Mouse (Mus musculus) hindbrain, embryonic 13.5 days (tissue): ENCODE measurements at regions not wholly inside any gene's neighbourhood (a gene's known extent, or its start where the extent isn't known, plus 50 kb on each side); places are given as distances from the start of the nearest gene placed in this dataset.

ENCODE experiments used
- ATAC-seq: fragments of 200-750 bp; cut with Nextera tagmentation; 2 replicates; pipeline ENCODE4 v1.8.0; 2017; ENCODE audit warnings: moderate TSS enrichment; ENCODE audit not compliant: low FRiP score
- H3K27ac ChIP-seq: fragments of 300-500 bp; sonication (generic); 2 replicates; pipeline ENCODE4 v1.5.1; 2015; ENCODE audit warnings: inconsistent platforms, mild to moderate bottlenecking, moderate library complexity
- H3K27me3 ChIP-seq: fragments of 300-500 bp; sonication (generic); 2 replicates; pipeline ENCODE4 v1.6.1; 2015; ENCODE audit warnings: mild to moderate bottlenecking, inconsistent platforms
- H3K36me3 ChIP-seq: fragments of 300-500 bp; sonication (generic); 2 replicates; pipeline ENCODE4 v1.6.1; 2015; ENCODE audit warnings: mild to moderate bottlenecking, inconsistent platforms
- H3K4me1 ChIP-seq: fragments of 300-500 bp; sonication (generic); replicated peaks from 2 replicates; pipeline ENCODE4 v1.6.1; 2015; ENCODE audit warnings: inconsistent platforms
- H3K4me2 ChIP-seq: fragments of 300-500 bp; sonication (generic); 2 replicates; pipeline ENCODE4 v1.6.1; 2015; ENCODE audit warnings: inconsistent platforms, mild to moderate bottlenecking, moderate library complexity
- H3K4me3 ChIP-seq: fragments of 300-500 bp; sonication (generic); 2 replicates; pipeline ENCODE4 v1.5.1; 2015; ENCODE audit warnings: mild to moderate bottlenecking, inconsistent platforms
- H3K9ac ChIP-seq: fragments of 300-500 bp; sonication (generic); 2 replicates; pipeline ENCODE4 v1.6.1; 2015; ENCODE audit warnings: mild to moderate bottlenecking, inconsistent platforms
- H3K9me3 ChIP-seq: fragments of 300-500 bp; sonication (generic); 2 replicates; pipeline ENCODE4 v1.6.1; 2016; ENCODE audit warnings: inconsistent platforms
- WGBS: fragments of 180-500 bp; shearing (Covaris S2); methylation state at CpG from one replicate; pipeline ENCODE4 v1.1.7; 2015; 5-methylcytosine and 5-hydroxymethylcytosine counted together

DNA sequence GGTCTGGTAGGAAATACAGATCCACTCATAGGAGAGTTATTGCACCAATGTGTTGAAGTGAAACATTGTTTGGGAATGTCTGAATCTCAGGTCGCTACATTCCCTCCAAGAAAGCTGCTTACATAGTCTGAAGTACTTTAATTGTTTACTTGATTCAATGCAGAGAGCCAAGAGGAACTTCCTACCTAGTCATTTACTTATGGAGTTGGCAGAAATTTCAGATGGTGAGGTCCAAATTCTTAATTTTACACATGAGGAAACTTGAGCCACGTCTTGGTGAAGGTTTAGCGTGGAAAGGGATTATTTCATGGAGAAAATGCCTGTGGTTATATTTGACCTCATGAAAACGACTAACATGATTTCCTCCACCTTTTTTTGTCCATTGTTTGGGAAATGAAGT is 131.5 kb downstream of the Otol1 start:
- no peaks in the 10 kb centered on the region for H3K4me1 ChIP-seq
- no peaks in the 10 kb centered on the region for H3K9me3 ChIP-seq
- no peak for ATAC-seq
- no peaks in the 10 kb centered on the region for H3K36me3 ChIP-seq
- H3K9ac ChIP-seq, result no peak overlapping the region
- H3K4me2 ChIP-seq, result no peak overlapping the region
- WGBS, result 80% methylated on average over 4 of the region's 4 CpGs
- H3K27me3 ChIP-seq, result no peaks in the 10 kb centered on the region
- no peak overlapping the region for H3K27ac ChIP-seq
- H3K4me3 ChIP-seq, result no peak overlapping the region

DNA sequence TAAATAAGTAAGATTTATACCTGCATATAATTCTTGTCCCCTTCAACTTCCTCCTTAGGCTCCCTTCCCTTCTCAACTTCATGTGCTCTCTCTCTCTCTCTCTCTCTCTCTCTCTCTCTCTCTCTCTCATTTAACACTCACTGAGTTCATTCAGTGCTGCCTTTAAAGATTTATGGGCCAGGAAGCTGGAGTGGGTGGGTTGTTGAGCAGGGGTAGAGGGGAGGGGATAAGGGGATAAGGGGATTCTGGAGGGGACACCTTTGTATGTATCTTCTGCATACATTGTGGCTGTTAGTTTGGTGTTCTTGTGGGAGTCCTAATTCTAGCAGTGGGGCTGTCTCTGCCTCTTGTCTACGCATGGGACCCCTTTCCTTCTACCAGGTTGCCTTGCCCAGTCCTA is 138.3 kb downstream of the Otol1 start:
- 83% methylated on average over 1 of the region's 1 CpGs for WGBS
- Histone ChIP-seq H3K4me3 (no peak overlapping the region), H3K9ac (no peak overlapping the region), H3K4me2 (no peak overlapping the region), H3K27me3 (no peaks in the 10 kb centered on the region), H3K9me3 (no peaks in the 10 kb centered on the region), H3K27ac (no peak overlapping the region), H3K36me3 (no peaks in the 10 kb centered on the region), H3K4me1 (no peaks in the 10 kb centered on the region)
- no peak for ATAC-seq

DNA sequence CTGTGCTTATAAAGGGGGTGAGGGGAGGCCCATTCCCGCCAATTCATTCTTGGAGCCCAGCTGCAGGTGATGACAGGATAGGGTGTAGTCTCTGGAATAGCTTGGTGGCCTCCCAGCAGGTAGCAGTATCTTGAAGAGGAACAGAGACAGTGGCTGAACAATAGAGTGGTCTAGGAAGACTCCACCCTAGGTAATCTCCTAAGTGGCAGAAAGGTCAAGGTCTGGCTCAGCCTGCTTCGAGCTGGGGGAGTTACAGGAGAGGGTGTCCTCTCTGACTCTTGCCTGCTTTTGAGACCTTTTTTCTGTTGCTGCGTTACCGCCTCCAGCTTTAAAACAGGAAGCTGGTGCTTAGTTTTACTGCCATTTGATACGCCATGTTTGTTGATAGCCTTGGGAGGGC is 143.7 kb downstream of the Otol1 start:
- H3K9ac ChIP-seq, result no peak overlapping the region
- 75% methylated on average over 5 of the region's 5 CpGs for WGBS
- no peak overlapping the region for H3K4me3 ChIP-seq
- no peak overlapping the region for H3K4me2 ChIP-seq
- no peaks in the 10 kb centered on the region for H3K36me3 ChIP-seq
- ATAC-seq, result no peak
- H3K9me3 ChIP-seq, result no peaks in the 10 kb centered on the region
- no peak overlapping the region for H3K27ac ChIP-seq
- no peaks in the 10 kb centered on the region for H3K27me3 ChIP-seq
- H3K4me1 ChIP-seq, result no peaks in the 10 kb centered on the region

DNA sequence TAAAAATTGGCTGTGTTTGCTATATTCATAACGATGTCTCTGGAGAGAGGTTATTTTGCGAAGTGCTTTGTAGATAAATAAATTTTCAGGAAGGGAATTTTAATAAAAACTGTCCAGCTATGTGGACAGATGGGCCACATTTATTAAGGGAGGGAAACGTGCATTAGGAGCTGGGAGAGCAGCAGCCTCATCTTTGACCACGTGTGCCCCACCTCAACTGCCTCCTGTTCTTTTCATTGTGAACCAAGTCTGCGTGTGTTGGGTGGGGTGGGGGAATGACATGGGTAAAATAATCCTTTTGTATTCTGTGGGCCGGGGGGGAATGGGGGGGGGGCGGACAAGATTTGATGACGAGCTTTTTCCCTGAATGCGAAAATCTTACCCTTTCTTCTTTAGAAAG is 152.6 kb downstream of the Otol1 start:
- Histone ChIP-seq H3K4me1 (no peaks in the 10 kb centered on the region), H3K4me3 (no peak overlapping the region), H3K27me3 (no peaks in the 10 kb centered on the region), H3K27ac (no peak overlapping the region), H3K9me3 (no peaks in the 10 kb centered on the region), H3K4me2 (no peak overlapping the region), H3K9ac (no peak overlapping the region), H3K36me3 (no peaks in the 10 kb centered on the region)
- no peak for ATAC-seq
- WGBS, result 50% methylated on average over 9 of the region's 9 CpGs

DNA sequence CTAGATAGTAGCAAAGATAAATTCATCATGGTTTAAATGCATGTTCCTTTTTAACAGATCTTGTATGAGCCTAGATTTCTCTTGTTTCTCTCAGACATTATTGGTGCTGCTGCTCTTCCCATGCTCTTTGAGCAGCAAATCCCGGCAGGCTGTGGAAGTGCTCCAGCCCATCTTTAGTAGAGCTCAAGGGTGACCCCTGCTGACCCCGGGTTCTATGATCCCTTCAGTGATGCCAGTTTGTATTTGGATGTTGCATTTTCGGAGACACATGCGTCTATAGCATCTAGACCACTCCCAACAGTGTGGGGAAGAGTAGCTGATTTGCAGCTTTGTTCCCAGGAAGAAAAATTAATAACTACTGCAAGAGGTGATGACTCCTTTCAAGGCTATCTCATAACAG is 164.3 kb downstream of the Otol1 start:
- Histone ChIP-seq H3K36me3 (no peaks in the 10 kb centered on the region), H3K4me2 (no peak overlapping the region), H3K4me1 (no peaks in the 10 kb centered on the region), H3K9me3 (no peaks in the 10 kb centered on the region), H3K27me3 (no peaks in the 10 kb centered on the region), H3K9ac (no peak overlapping the region), H3K4me3 (no peak overlapping the region), H3K27ac (no peak overlapping the region)
- WGBS, result 58% methylated on average over 4 of the region's 4 CpGs
- no peak for ATAC-seq

DNA sequence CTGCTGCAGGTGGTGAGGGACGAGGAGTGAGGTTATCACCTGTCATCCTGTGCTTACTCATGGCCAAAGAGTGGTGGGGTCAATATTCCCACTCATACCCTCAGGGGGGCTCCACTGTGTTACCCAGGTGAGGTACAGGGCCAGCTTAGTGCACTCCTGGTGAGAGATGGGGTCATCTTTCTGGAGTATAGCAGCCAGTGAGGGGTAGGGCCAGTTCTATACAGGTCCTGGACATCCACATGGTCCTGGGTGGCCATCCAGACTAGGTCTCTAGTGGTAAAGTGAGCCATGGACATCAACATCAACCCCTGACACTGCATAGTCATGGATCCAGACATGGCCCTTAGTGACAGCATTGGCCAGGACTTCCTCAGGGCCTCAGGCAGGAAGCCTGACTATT is 169.0 kb downstream of the Otol1 start:
- Histone ChIP-seq H3K9me3 (no peaks in the 10 kb centered on the region), H3K27ac (no peak overlapping the region), H3K36me3 (no peaks in the 10 kb centered on the region), H3K4me2 (no peak overlapping the region), H3K4me3 (no peak overlapping the region), H3K9ac (no peak overlapping the region), H3K4me1 (no peaks in the 10 kb centered on the region), H3K27me3 (no peaks in the 10 kb centered on the region)
- no peak for ATAC-seq
- WGBS, result 90% methylated on average over 1 of the region's 1 CpGs

DNA sequence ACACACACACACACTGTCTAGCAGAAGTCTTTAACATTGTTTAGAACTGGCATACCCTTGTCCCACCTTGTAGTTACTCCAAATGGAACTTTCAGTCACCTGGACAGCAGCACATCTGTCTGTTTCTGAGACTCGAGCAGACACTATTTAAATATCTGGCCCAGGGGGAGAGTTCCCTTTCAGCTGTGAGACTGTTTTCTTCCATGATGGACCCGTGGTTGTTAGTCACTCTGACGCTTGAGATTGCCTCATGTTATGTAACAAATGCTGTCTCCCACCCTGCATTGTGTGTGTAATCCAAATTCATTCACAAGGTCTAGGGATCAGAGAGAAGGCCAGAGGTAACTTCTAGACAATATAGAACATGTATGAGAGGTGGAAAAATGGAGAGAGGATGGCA is 174.2 kb downstream of the Otol1 start:
- 72% methylated on average over 3 of the region's 3 CpGs for WGBS
- no peaks in the 10 kb centered on the region for H3K4me1 ChIP-seq
- ATAC-seq, result no peak
- no peak overlapping the region for H3K4me2 ChIP-seq
- no peaks in the 10 kb centered on the region for H3K27me3 ChIP-seq
- no peaks in the 10 kb centered on the region for H3K36me3 ChIP-seq
- no peaks in the 10 kb centered on the region for H3K9me3 ChIP-seq
- H3K9ac ChIP-seq, result no peak overlapping the region
- no peak overlapping the region for H3K27ac ChIP-seq
- no peak overlapping the region for H3K4me3 ChIP-seq

DNA sequence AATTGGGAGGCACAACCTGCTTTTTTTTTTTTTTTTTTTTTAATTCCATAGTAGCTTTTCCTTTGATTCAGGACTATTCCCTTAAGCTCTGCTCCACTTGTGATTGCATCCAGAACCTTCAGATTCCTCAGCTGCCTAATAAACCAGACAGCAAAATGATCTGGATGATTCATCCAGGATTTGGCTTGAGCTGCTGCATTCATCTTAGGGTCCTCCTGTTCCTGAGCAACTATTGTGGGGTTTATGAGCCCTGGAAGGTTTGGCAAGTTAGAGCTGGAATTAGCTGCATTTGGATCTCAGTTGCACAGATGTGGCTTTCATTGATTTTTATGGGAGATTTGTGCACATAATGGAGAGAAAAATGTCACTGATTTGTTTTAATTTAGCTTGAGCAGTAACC is 183.3 kb downstream of the Otol1 start:
- H3K36me3 ChIP-seq, result no peaks in the 10 kb centered on the region
- no peak overlapping the region for H3K4me3 ChIP-seq
- ATAC-seq, result no peak
- H3K9me3 ChIP-seq, result no peaks in the 10 kb centered on the region
- no peak overlapping the region for H3K9ac ChIP-seq
- H3K27ac ChIP-seq, result no peak overlapping the region
- no peak overlapping the region for H3K4me2 ChIP-seq
- H3K4me1 ChIP-seq, result no peaks in the 10 kb centered on the region
- H3K27me3 ChIP-seq, result no peaks in the 10 kb centered on the region

DNA sequence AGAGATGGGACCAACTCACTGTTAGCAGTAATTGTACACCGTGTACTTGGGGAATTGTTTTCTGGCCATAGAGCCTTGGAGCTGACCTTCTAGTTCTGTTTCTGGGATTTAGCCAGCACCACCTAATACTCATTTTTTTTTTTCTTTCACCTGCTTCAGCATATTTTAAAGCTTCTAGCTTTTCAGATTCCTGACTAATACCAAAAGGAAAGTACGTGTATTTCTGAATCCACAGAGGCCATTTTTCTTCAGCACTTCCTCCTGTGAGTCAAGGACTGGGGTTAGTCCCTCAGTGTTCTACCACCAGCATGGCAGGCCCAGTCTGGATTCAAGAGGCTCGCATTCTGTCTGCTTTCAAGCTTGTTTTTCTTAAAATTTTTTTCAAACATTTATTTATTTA is 189.3 kb downstream of the Otol1 start:
- H3K4me1 ChIP-seq, result no peaks in the 10 kb centered on the region
- ATAC-seq, result no peak
- H3K4me2 ChIP-seq, result no peak overlapping the region
- no peak overlapping the region for H3K4me3 ChIP-seq
- no peaks in the 10 kb centered on the region for H3K36me3 ChIP-seq
- no peak overlapping the region for H3K27ac ChIP-seq
- H3K9ac ChIP-seq, result no peak overlapping the region
- WGBS, result 90% methylated on average over 3 of the region's 3 CpGs
- no peaks in the 10 kb centered on the region for H3K9me3 ChIP-seq
- no peaks in the 10 kb centered on the region for H3K27me3 ChIP-seq

DNA sequence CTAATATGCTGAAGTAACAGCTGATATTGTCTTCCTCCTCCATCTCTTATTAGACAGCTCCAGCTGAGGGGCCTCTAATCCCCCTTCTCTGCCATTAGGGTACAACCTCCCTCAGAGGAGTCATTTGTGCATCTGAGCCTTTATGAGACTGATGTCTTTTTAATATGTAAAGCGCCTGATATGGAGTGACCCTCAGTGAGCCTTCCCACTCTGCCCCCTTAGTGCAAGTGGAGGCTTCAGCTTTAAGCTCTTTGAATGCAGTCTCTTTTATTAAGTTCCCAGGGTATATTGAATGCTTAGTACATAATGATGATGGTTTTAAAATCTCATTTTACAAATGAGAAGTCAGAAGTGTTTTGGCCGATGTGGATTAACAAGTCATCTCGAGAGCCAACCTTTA is 191.5 kb downstream of the Otol1 start:
- 66% methylated on average over 3 of the region's 3 CpGs for WGBS
- ATAC-seq, result no peak

DNA sequence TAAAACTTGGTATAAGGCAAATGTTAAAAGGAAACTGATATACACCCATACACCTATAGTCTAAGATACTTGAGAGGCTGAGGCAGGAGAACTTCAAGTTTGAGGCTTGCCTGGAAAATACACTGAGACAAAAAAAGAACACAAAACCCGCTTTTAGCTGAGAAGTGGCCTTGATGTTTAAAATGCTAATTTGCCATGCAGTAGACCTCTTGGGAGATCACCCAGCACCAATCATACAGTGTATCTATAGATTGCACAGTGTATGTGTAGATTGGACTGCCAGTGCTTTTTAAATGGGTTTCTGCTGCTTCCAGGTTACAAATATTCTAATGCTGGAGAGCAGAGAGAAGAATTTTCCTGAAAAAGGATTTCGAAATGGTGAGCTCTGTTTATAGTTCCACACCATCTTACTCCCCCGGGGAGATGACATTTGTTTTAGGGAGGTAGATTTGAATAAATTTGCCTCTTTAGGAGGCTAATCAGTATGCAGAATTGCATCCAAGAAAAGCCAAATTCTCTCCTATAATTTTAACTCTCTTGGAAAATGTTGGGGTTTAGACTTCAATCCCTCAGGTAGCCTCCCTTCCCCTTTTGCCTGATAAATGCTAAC is 194.0 kb downstream of the Otol1 start:
- Histone ChIP-seq H3K36me3 (no peaks in the 10 kb centered on the region), H3K27ac (no peak overlapping the region), H3K9ac (no peak overlapping the region), H3K4me3 (no peak overlapping the region), H3K27me3 (no peaks in the 10 kb centered on the region), H3K4me2 (no peak overlapping the region), H3K4me1 (no peaks in the 10 kb centered on the region), H3K9me3 (no peaks in the 10 kb centered on the region)
- 79% methylated on average over 3 of the region's 3 CpGs for WGBS
- ATAC-seq, result no peak

More for the DNA sequence above, 191.5 kb downstream of the Otol1 start:
- Histone ChIP-seq H3K4me3 (no peak overlapping the region), H3K27me3 (no peaks in the 10 kb centered on the region), H3K27ac (no peak overlapping the region), H3K9ac (no peak overlapping the region), H3K9me3 (no peaks in the 10 kb centered on the region), H3K4me2 (no peak overlapping the region), H3K36me3 (no peaks in the 10 kb centered on the region), H3K4me1 (no peaks in the 10 kb centered on the region)

DNA sequence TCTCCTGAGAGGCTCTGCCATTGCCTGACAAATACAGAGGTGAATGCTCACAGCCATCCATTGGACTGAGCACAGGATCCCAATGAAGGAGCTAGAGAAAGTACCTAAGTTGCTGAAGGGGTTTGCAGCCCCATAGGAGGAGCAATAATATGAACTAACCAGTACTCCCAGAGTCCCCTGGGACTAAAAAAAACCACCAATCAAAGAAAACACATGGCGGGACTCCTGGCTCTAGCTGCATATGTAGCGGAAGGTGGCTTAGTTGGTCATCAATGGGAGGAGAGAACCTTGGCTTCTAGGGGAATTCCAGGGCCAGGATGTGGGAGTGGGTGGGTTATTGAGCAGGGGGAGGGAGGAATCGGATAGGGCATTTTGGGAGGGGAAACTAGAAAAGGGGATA is 207.8 kb downstream of the Otol1 start:
- no peak overlapping the region for H3K27ac ChIP-seq
- ATAC-seq, result no peak
- 94% methylated on average over 3 of the region's 3 CpGs for WGBS
- H3K36me3 ChIP-seq, result no peaks in the 10 kb centered on the region
- no peaks in the 10 kb centered on the region for H3K9me3 ChIP-seq
- no peak overlapping the region for H3K4me3 ChIP-seq
- no peak overlapping the region for H3K9ac ChIP-seq
- no peaks in the 10 kb centered on the region for H3K27me3 ChIP-seq
- H3K4me2 ChIP-seq, result no peak overlapping the region
- H3K4me1 ChIP-seq, result 0 out of 2 replicates have a peak, but pooled peaks cover 5% of the 10 kb centered on the region

DNA sequence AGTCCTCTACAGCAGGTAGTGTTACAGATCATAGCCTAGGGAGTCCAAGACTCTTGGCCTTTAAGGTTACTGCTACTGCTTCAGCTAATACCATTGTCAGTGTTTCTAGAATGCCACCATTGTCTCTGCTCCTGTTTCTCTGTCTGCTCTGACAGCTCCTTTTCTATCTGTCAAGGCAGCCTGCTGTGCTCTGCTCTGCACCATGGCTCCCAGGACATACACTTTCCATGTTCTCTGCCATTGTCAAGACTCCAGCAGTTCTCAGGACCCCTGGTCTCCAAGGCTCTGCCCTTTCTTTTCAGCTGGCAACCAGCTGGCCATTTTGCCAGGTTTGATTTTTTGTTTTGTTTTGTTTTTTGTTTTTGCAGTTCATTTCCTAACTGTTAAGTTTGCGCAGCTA is 208.7 kb downstream of the Otol1 start:
- Histone ChIP-seq H3K36me3 (no peaks in the 10 kb centered on the region), H3K27me3 (no peaks in the 10 kb centered on the region), H3K27ac (no peak overlapping the region), H3K4me2 (no peak overlapping the region), H3K9ac (no peak overlapping the region), H3K4me1 (0 out of 2 replicates have a peak, but pooled peaks cover 5% of the 10 kb centered on the region), H3K4me3 (no peak overlapping the region), H3K9me3 (no peaks in the 10 kb centered on the region)
- 38% methylated on average over 1 of the region's 1 CpGs for WGBS
- peak; percentile 63; the same call in 1 of the 2 replicates for ATAC-seq
